Mouse (Mus musculus): ENCODE results near the gene Top1.

Top1 gene

GRCm38 (mm10) chr2:160645614-160646137 is at the start of gene Top1:
Top1 (plus strand) TSS chr2:160645888.
- peak; percentile 99 to 100 for DNase-seq (ENCODE audit: low spot score in 2 of 2)

DNA sequence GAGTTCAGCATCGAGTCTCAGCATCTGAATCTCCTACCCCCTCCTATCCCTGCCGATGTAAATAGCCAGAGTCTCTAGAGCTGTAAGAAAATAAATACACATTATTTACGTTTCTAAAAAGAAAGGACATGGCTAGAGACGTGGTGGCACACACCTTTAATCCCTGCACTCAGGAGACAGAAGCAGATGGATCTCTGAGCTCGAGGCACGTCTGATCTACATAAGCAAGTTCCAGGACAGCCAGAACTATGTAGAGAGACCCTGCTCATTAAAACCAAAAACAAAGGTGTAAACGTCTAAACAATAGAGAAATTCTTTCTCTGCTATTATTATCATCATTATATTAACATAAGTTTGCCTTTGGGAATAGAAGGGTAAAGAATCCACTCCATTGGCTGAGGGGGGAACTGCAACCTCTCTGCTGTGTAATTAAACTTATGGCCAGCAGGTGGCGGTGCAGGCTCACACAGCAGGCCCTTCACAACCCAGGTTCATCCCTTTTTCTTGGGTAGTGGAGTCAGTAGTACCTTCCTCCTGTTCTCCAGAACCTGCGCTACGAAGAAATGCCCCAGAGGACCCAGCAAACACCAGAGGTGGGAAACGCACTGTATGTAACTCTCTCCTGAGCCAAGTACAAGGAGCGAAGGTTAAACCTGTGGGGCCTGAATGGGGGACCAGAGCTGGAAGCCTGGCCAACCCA is 48.0 kb upstream of the Top1 start:
- peak; percentile 60 to 87 for DNase-seq (ENCODE audit: low spot score in 2 of 2)

DNA sequence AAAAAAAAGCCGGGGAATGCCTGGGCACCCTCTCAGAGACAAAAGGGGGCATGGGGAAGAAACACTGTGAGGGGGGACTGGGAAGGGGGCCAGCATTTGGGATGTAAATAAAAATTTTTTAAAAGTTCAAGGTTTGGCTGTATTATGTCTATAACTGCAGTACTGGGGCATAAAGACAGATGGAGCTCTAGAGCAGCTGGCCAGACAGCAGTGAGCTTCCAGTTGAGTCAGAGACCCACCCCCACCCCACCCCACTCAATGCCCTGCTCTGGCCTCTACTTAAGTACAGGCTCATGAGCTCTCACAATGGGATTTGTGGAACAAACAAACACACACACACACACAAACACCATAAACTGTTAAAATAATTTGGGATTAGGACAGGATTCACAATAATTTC is 43.9 kb upstream of the Top1 start:
- peak; percentile 63 to 80 for DNase-seq (ENCODE audit: low spot score in 2 of 2)

- peak; percentile 63 to 73 for DNase-seq (ENCODE audit: low spot score in 2 of 2)
Measured at GRCm38 (mm10) chr2:160603154-160603933, 42.3 kb upstream of the Top1 start.

DNA sequence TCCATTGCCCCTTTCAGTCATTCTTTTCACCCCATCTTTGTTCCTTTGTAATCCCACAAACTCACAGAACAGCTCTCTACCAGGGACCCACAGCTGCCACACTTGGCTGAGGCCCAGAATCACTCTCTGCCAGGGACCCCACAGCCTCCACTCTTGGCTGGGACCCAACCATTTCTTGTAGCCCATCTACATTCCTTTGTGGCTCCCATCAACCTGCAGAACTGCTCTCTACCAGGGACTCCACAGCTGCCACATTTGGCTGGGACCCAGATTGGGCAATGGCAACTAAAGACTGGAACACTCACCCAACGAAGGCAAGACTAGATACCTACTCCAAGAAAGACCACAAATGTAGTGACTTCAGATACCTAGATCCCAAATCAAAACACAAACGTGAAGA is 35.7 kb upstream of the Top1 start:
- DNase-seq (ENCODE audit: low spot score in 2 of 2) = no peak

- DNase-seq (ENCODE audit: low spot score in 2 of 2) = peak in 1 of 2 experiments; percentile 11
Measured at GRCm38 (mm10) chr2:160613186-160613919, 32.3 kb upstream of the Top1 start.

DNA sequence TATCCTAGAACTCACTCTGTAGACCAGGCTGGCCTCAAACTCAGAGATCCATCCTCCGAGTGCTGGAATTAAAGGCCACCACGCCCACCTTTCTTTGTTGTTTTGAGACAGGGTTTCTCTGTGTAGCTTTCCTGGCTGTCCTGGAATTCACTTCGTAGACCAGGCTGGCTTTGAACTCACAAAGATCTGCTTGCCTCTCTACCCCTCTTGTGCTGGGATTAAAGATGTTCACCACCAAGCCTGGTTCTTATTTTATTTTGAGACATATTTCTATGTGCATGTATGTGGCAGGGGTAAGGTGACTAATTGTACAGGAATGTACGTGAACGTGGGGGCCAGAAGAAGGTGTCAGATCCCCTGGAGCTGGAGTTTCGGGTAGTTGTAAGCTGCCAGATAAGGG is 27.9 kb upstream of the Top1 start:
- DNase-seq (ENCODE audit: low spot score in 2 of 2) = peak in 1 of 2 experiments; percentile 6

- DNase-seq (ENCODE audit: low spot score in 2 of 2) = peak; percentile 8 to 48
Measured at GRCm38 (mm10) chr2:160618619-160619220, 27.0 kb upstream of the Top1 start.

GRCm38 (mm10) chr2:160619300-160619699 is 26.4 kb upstream of the Top1 start:
- DNase-seq (ENCODE audit: low spot score in 2 of 2) = peak; percentile 14 to 51

DNA sequence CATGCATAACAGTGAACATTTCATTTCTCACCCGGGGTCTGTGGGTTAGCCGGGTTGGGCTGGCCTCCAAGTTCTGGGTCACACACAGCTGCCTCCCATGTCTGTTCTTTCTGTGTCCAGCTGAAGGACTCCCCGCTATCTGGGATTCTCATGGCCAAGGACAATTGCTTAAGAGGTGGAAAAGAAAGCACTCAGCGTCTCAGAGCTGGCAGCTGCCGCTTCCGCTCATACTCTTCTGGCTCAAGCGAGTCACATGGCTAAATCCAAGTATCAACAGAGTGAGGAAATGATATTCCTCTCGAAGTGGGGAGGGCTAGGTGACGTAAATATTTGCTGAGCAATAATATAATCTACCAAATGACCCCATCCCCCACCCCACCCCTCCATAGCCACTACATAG is 25.9 kb upstream of the Top1 start:
- DNase-seq (ENCODE audit: low spot score in 2 of 2) = peak; percentile 17 to 59

- peak; percentile 9 to 46 for DNase-seq (ENCODE audit: low spot score in 2 of 2)
Measured at GRCm38 (mm10) chr2:160620279-160620963, 25.3 kb upstream of the Top1 start.

GRCm38 (mm10) chr2:160621001-160621448 is 24.7 kb upstream of the Top1 start:
- peak in 1 of 2 experiments; percentile 9 for DNase-seq (ENCODE audit: low spot score in 2 of 2)

DNA sequence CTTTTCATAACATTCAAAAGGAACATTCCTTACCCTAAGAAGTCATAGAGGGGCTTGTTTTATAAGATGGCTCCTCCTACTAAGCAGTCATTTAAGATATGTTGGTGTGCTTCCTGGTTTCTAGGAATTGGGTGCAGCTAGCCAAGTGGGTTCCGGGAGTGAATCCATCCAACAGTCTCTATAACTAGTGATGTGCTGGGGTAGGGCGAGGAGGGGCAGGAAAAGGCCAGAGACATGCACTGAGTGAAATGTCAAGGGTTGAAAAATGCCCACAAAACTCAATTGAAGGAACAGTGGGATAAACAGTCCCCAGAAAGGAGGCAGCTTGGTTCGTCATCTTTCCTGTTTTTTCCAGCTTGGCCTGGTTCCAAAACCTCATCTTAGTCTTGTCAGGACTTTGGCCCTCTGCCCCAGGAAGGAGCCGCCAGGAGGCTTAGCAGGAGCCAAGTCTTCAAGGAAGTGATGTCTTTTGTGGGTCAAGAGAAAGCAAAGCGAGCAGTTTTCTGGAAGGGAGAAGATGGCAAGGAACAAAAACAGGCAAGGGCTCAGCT is 24.0 kb upstream of the Top1 start:
- peak in 1 of 2 experiments; percentile 40 for DNase-seq (ENCODE audit: low spot score in 2 of 2)

DNA sequence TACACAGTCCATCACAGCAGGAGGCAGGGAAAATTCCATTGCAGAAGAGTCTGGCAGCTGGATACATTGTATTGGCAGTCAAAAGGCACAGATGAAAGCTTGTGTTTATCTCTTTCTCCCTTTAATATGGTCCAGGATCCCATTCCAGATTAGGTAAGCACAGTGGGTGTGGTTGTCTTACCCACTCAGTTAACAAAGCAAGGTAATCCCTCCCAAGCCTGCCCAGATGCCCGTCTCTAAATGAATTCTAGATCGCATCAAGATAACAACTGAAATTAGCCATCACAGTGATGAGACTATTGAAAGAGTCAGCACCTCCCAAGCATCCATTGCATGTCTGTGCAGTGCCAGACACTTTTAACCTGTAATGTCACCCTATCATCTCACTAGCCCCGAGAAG is 23.0 kb upstream of the Top1 start:
- DNase-seq (ENCODE audit: low spot score in 2 of 2) = peak in 1 of 2 experiments; percentile 9

- DNase-seq (ENCODE audit: low spot score in 2 of 2) = peak in 1 of 2 experiments; percentile 8
Measured at GRCm38 (mm10) chr2:160623745-160624144, 21.9 kb upstream of the Top1 start.

GRCm38 (mm10) chr2:160627207-160628025 is 18.3 kb upstream of the Top1 start:
- peak in 1 of 2 experiments; percentile 61 for DNase-seq (ENCODE audit: low spot score in 2 of 2)

DNA sequence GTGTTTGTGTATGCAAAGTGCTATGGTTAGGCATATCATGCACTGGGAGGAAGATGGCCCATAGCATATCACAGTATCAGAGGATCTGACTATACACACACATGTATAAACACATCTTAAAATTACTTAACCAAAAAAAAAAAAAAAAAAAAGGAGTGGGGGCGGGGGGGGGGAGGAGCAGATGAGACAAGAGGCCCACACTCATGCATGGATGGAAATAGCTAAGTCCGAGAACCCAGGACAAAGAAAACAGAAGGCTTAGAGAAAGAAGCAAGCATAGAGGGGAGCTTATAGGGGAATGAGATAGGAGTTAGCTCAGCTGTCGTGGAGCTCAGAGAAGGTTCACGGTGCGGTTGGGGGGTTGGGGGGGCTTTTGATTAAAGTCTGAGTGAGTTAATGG is 17.6 kb upstream of the Top1 start:
- peak in 1 of 2 experiments; percentile 45 for DNase-seq (ENCODE audit: low spot score in 2 of 2)

GRCm38 (mm10) chr2:160628666-160629527 is 16.8 kb upstream of the Top1 start:
- DNase-seq (ENCODE audit: low spot score in 2 of 2) = peak in 1 of 2 experiments; percentile 53

GRCm38 (mm10) chr2:160629528-160629830 is 16.2 kb upstream of the Top1 start:
- DNase-seq (ENCODE audit: low spot score in 2 of 2) = peak in 1 of 2 experiments; percentile 52

Data from spleen, postnatal 4 days (tissue).